Mouse (Mus musculus) cortical plate, adult 2 months (tissue): ENCODE data around the gene Gstm7.

ENCODE experiments used
- CTCF ChIP-seq: fragments of 200-500 bp; IDR thresholded peaks from 2 replicates; pipeline ENCODE4 v1.5.1; 2011; ENCODE audit warnings: mild to moderate bottlenecking, control low read depth, low read length; ENCODE audit not compliant: insufficient read depth; ENCODE audit errors: extremely low read depth
- POLR2A ChIP-seq: fragments of 200-500 bp; IDR thresholded peaks from 2 replicates; pipeline ENCODE4 v1.6.1; 2011; ENCODE audit warnings: mild to moderate bottlenecking, low read length, control low read depth; ENCODE audit not compliant: insufficient read depth; ENCODE audit errors: extremely low read depth

- TF ChIP-seq POLR2A (no peak), CTCF (no peak)
These were observed 32.4 kb upstream of the Gstm7 start for GRCm38 (mm10) chr3:107964026-107964425.
